Mouse (Mus musculus): ENCODE results near the gene Pcdh15.

- no peak for TF ChIP-seq CTCF (IDR thresholded peaks at IDR 0.05 in 2 of 3, conservative IDR thresholded peaks at IDR 0.05 in 1 of 3; ENCODE audit: control insufficient read depth in 1 of 3, insufficient read depth in 1 of 3, low read depth in 2 of 3, low read length in 3 of 3, poor library complexity in 1 of 3, severe bottlenecking in 1 of 3)
- TF ChIP-seq GABPA (IDR thresholded peaks at IDR 0.05; ENCODE audit: low read depth, low read length), result no peak
- TF ChIP-seq USF1 (IDR thresholded peaks at IDR 0.05; ENCODE audit: low read depth, low read length), result no peak
- TF ChIP-seq POLR2A (IDR thresholded peaks at IDR 0.05; ENCODE audit: control insufficient read depth in 1 of 2, insufficient read depth in 1 of 2, low read depth in 1 of 2, low read length in 2 of 2, poor library complexity in 1 of 2), result no peak
- no peak for TF ChIP-seq EP300 (IDR thresholded peaks at IDR 0.05; ENCODE audit: low read depth in 1 of 2, low read length in 2 of 2)
- no peak for TF ChIP-seq SMC3 (IDR thresholded peaks at IDR 0.05; ENCODE audit: low read depth, low read length)
- TF ChIP-seq MEF2A (IDR thresholded peaks at IDR 0.05; ENCODE audit: extremely low read depth, insufficient replicate concordance, low read depth, low read length, poor library complexity, severe bottlenecking), result no peak
- no peak for TF ChIP-seq ETS1 (IDR thresholded peaks at IDR 0.05; ENCODE audit: low read depth, low read length)
- no peak for TF ChIP-seq TCF12 (IDR thresholded peaks at IDR 0.05; ENCODE audit: low read depth, low read length)
- no peak for TF ChIP-seq UBTF (IDR thresholded peaks at IDR 0.05; ENCODE audit: borderline replicate concordance, insufficient read depth, low read depth, low read length)
- no peak for TF ChIP-seq ZNF384 (IDR thresholded peaks at IDR 0.05; ENCODE audit: low read depth, low read length)
- TF ChIP-seq TAL1 (IDR thresholded peaks at IDR 0.05; ENCODE audit: low read length), result no peak
- no peak for TF ChIP-seq GATA1 (IDR thresholded peaks at IDR 0.05; ENCODE audit: low read depth, low read length)
- TF ChIP-seq MAX (IDR thresholded peaks at IDR 0.05; ENCODE audit: low read length), result no peak
These were observed 1260.4 kb downstream of the Pcdh15 start for GRCm38 (mm10) chr10:74359526-74359925.

All from MEL (cell line).